Mouse (Mus musculus) heart, postnatal 10 days (tissue): Measurements from ENCODE around the gene Gm13695. TPM values are rescaled to one million over a fixed set of nuclear protein-coding genes. Genes with fewer than 3 reads are reported as not detected.

Source experiments
- total RNA-seq, 2 experiments: library from RNA; stranded (reverse); gene quantifications; 2 replicates each; pipeline ENCODE4 v1.2.3; 2021

Gm13695 gene
- total RNA-seq, 2 experiments from 2014 or later = 1.1 TPM; not detected in 1

Other genes with a start within 250 kb of the Gm13695 start
- gene Itgav, start 242.9 kb upstream of the Gm13695 start, total RNA-seq = 10 to 100 TPM; 53.7 to 56.0 TPM
- 1 to 10 TPM; 1.9 TPM for gene Fam171b, start 154.7 kb upstream of the Gm13695 start, total RNA-seq
- not detected for gene Zswim2, start 26.1 kb upstream of the Gm13695 start, total RNA-seq
- gene Gm13698, start 11.6 kb upstream of the Gm13695 start, total RNA-seq = 1 to 10 TPM; 1.0 to 1.1 TPM
- 1 to 10 TPM; 1.0 to 1.1 TPM for gene Gm13693, start 5.8 kb upstream of the Gm13695 start, total RNA-seq
- gene Gm13696, start 5.8 kb downstream of the Gm13695 start, total RNA-seq = 1 to 10 TPM; 1.0 to 1.1 TPM
- gene Gm13694, start 11.6 kb downstream of the Gm13695 start, total RNA-seq = 1 to 10 TPM; 1.0 to 1.1 TPM
- 1 to 10 TPM; 1.0 to 1.1 TPM for gene Gm13697, start 17.4 kb downstream of the Gm13695 start, total RNA-seq
- 1 to 10 TPM; 1.0 to 1.1 TPM for gene Gm13691, start 23.2 kb downstream of the Gm13695 start, total RNA-seq